Mouse (Mus musculus) frontal cortex, postnatal 25 days (tissue): ENCODE measurements around the gene Klra10.
"Not testable (repeated sequence)": the region's sequence is repeated elsewhere in the genome, so short reads cannot be mapped to it uniquely, and the experiment has no call there.

Source experiments
- DNase-seq, 2 experiments: peaks; one replicate each; pipeline ENCODE4 v3.0.0; 2022; ENCODE audit warnings: low spot score in 2 of 2

Klra10 gene

GRCm38 (mm10) chr6:130281828-130282227, at the start of gene Klra10:
TSS of gene Klra10 (minus strand) at chr6:130281928.
- not testable (repeated sequence) for DNase-seq

GRCm38 (mm10) chr6:130287984-130288649, 6.4 kb upstream of the Klra10 start:
- DNase-seq: no peak

GRCm38 (mm10) chr6:130255326-130255725, 26.4 kb downstream of the Klra10 start:
- no peak for DNase-seq

- no peak for DNase-seq
Measured at GRCm38 (mm10) chr6:130237536-130237935, 44.2 kb downstream of the Klra10 start.

- DNase-seq: no peak
Measured at GRCm38 (mm10) chr6:130236635-130237034, 45.1 kb downstream of the Klra10 start.

GRCm38 (mm10) chr6:130233222-130233621, 48.5 kb downstream of the Klra10 start, which contains the start of gene Klra7:
TSS of gene Klra7 (minus strand) at chr6:130233322.
- no peak for DNase-seq
